Mouse (Mus musculus): ENCODE results near the gene Ccndbp1. TPM values are rescaled to one million over a fixed set of nuclear protein-coding genes. Genes with fewer than 3 reads are reported as not detected.
"Not testable (repeated sequence)": the region's sequence is repeated elsewhere in the genome, so short reads cannot be mapped to it uniquely, and the experiment has no call there.

The Ccndbp1 gene
- total RNA-seq, 1 experiment from 2014 or later = 51.3 TPM

DNA sequence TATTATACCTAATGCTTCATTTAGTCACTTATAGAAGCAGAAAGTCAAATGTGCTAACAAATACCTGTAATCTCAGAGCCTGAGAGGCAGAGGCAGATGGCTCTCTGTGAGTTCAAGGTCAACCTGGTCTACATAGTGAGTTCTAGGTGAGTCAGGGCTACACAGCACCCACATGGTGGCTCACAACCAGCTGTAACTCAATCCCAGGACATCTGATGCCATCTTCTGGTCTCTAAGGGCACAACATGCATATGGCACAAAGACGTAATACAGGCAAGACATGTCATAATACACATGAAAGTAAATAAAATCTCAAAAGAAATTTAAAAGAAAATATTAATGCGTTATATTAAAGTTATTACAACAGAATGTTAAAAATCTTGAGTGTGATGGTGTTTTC lies 4.6 kb upstream of the Ccndbp1 start:
- no peak for DNase-seq

DNA sequence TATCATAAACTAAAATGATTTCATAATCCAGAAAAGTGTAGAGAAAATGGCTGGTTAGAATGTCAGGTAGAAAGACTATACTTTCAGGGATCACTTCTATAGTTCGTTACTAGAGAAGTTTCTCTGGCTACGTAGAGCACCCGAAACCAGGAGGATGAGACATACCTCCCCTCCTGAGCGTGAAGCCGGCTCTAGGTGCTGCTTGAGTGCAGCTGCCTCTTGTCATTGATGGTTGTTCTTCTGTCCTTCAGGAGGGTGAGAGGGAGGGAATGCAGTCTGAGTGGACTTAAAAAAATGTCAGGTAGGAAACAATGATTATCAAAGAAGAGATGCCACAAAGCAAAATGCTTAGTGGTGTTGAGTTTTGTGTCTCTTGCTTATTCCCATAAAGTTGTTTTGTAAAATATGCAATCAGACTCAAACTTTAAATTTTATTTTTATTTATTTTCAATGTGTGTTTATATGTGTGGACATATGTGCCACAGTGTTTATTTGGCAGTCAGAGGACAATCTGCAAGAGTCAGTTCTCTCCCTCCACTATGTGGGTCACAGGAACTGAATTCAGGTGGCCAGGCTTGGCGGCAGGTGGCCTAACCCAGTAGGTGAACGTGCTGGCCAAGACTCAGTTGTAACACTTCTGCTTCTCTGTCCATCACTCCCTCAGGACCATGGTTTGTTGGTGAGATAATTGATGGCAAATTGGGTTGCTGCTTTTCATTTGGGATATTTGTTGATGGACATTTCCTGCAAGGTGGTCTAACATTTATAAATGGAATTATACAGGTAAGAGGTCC lies 4.0 kb upstream of the Ccndbp1 start:
- no peak for DNase-seq

DNA sequence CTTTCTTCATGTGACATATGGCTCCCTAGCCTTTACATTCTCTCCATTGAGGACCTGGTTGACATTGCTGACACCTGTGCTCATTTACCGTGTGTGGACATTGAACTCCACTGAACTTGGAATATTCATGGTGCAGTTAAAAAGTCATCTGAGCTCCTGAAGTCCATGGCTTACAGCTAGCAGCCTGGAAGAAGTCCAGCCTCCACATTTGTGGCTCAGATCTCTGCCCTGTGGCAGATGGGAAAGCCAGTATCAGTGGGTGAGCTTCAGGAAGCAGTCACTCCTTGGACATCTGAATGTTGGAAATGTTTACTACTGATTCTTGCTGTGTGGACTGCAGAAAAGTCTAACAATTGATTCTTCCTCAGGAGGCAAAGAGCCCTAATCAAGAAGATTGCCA lies 1.2 kb upstream of the Ccndbp1 start:
- no peak for DNase-seq

DNA sequence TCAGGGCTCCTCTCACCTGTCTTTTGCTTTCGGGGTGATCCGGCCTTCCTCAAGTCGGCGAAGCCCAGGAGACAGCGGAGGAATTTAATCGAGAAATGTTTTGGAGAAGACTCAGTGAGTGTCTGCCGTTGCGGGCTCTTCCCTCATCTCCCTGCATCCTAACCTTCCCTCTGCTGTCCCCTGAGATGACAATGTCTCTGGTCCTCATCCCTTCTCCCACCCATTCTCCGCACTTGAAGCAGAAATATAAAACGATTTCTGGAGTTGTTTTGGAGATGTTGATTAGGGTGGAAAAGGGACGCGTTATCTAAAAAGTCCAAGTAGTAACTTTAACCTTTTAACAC lies 433 bp downstream of the Ccndbp1 start:
- DNase-seq = no peak

DNA sequence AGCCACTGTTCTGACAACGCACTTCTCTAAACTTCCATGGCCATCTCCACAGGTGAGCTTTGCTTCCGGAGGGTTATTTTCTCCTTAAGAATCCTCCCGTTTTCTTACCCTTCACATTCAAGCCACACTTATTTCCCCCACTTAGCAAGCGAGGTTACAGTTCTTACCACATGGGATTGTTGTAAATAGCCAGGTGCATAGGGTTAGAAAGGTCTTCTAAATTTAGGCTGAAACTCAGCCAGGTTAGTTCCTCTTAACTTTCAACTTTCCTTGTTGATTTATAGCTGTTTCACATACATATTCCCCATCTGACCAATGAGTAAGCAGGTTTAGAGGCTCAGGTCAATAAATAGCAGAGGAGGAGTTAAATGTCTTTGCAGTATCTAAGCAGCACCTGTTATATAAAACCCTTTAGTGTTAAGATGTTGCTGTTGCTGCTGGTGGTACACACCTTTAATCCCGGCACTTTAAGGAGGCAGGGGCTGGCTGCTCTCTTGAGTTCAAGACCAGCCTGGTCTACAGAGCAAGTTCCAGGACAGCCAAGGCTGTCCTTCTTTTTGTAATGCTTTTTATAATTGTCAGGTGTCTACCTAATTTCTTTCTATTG lies 971 bp downstream of the Ccndbp1 start:
- DNase-seq = no peak

DNA sequence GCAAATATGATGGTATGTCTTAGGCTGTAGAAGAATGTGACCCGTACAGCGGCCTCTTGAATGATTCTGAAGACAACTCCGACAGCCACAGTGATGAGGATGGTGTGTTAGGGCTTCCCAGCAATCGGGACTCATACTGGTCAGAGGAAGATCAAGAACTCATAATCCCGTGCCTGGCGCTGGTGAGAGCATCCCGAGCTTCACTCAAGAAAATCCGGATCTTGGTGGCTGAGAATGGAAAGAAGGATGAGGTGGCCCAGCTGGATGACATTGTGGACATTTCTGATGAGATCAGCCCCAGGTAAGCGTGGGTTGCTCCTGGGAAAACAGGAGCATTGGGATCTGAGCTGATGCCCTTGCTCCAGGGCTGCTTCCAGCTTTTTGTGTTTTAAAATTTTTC lies 4.5 kb downstream of the Ccndbp1 start:
- no peak for DNase-seq

DNA sequence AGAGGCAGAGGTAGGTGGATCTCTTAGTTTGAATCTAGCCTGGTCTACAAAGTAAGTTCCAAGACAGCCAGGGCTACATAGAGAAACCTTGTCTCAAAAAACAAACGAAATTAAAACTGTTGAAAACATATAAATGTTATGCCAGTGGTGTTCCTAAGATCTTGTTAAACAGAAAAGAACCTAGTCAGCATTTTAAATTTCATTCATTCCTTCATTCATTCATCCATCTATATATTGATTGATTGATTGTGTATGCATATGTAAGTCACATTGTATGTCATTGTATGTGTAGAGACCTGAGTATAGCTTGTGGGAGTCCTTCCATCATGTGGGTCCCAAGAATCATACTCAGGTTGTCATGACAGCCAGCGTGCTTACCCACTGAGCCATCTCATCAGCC lies 7.3 kb downstream of the Ccndbp1 start:
- no peak for DNase-seq

DNA sequence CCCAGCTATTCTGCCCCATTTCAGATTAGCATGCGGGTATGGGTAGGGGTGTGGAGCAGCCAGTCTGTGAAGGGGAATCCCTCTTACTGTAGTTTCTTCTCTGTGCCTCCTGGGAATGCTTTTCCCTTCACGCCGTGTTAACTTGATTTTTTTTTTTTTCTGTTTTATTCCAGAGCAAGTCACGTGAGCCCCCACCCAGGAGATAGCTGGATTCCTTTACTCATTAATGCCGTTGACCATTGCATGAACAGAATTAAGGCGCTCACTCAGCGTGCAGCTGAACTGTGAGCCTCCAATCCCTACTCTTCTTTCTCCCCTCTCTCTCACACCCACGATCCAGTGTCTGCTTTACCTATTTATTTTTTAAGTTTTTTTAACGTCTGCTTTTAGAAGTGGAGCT lies 8.0 kb downstream of the Ccndbp1 start:
- DNase-seq = no peak

DNA sequence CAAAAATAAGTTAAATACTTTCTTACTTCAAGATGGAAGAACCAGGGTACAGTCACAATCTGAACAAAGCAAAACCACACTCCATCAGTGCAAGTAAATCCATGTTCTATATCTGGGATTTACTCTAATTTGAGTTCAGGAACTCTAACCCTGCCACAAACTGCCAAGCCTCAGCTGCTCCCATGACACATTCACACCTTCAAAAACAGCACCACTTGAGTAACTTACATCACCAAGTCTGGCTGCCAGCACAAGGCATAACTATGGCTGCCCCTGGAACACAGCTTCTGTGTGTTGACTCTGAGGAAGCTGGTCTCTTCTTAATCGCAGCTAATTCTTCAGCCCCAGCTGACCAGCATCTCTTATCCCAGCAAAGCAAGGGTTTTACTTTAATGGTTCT lies 8.9 kb downstream of the Ccndbp1 start:
- no peak for DNase-seq

DNA sequence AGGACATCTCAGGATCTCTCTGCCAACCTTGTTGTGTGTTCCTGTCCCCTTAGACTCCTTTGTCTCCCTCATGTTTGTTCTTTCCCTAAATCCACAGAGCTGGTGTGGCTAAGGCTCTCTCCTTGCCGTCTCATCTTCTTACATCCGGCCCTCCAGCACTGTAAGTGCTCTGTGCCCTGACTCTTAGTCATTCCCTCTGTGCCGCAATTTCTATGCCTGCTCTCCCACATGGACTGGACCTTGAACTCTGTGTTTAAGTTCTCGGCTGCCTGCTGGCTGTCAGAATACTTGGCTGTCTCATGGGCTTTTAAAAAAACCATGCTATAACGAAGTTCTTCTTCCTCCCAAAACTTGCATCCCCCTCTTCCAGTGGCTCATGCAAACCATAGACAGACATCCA lies 14.7 kb downstream of the Ccndbp1 start:
- no peak for DNase-seq

DNA sequence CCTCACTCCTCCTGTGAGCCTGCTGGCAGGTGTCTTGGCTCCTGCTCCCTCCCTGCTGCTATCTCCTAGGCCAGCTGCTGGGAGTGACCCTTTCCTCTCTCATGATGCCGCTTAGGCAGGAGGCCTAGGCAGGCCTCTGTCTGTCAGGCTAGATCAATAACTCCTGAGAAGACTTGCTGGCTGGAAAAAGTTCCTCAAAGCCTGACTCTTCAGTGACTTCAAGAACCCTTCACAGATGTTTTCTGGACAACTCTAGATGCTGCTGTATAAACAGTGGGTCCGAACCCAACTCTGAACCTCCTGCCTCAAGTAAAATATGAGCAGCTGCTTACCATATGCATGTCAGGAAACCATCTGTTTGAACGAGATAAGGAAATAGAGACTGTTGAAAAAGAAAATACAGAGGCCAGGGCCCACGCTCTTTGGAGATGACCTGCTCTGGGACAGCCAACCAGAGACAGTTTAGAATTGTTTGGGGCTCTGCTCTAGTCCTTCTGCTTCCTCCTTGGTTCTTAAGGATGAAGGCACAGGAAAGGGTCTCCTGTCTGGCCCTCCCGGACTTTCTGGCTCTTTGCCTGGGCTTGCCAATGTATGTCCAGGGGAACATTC lies 28.6 kb downstream of the Ccndbp1 start, which contains the start of gene Epb42:
TSS of gene Epb42 (minus strand) at position 340 of the 609 bp plus-strand sequence.
- DNase-seq = no peak

DNA sequence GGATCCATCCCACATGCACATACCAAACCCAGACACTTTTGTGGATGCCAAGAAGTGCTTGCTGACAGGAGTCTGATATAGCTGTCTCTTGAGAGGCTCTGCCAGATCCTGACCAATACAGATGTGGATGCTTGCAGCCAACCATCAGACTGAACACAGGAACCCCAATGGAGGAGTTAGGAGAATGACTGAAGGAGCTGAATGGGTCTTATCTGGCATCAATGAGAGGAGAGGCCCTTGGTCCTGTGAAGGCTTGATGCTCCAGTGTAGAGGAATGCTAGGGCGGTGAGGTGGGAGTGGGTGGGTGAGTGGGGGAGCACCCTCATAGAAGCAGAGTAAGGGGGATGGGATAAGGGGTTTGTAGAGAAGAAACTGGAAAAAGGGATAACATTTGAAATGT lies 30.6 kb downstream of the Ccndbp1 start:
- DNase-seq = not testable (repeated sequence)

DNA sequence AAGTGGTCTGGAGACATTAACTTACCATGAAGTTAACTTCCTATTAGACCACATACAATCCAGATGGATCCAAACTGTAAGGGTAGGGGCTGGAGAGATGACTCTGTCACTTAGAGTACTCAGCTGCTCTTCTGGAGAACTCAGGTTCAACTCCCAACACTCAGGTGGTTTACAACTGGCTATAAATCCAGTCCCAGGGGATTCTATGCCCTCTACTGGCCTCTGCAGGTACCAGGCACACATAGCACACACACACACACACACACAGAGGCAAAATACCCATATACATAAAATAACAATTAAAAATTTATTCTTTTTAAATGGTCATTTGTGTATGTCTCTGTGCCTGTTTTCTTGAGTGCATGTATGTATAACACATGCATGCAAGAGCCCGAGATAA lies 31.2 kb downstream of the Ccndbp1 start:
- DNase-seq = no peak

DNA sequence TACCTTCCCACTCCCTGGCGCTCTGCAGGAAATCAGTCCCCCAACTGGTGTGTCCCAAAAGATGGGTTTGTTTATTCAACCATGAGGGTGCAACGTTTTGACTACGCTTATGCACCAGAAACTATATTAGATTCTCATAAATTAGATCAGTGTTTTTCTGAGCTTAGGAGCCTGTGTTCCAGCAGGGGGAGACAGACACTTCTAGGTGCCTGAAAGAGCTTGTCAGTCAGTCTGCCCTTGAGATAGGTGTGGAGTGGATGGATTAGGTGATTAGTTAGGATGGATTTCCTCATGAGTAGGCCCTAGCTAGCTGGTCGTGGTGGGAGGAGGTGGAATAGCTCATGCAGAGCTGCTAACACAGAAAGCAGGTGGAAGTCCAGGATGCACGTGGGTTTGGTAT lies 32.9 kb downstream of the Ccndbp1 start:
- no peak for DNase-seq

DNA sequence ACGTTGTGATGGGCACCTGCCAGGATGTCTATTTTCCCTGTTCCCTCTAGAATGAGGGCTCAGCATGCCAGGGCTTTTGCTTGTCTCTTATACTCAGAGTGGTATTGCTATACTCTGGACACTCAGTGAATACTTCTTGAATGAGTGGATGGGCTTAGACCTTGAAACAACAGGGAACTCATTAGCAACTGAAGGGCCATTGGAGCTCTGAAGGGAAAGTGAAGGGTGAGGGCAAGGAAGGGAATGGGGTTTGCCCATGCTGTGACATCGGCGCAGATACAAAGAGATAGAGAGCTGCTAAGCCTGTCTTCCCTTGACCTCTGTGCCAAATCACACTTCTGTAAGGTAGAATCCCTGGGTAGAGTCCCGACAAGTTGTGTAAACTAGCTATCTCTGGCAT lies 37.5 kb downstream of the Ccndbp1 start:
- DNase-seq = no peak

DNA sequence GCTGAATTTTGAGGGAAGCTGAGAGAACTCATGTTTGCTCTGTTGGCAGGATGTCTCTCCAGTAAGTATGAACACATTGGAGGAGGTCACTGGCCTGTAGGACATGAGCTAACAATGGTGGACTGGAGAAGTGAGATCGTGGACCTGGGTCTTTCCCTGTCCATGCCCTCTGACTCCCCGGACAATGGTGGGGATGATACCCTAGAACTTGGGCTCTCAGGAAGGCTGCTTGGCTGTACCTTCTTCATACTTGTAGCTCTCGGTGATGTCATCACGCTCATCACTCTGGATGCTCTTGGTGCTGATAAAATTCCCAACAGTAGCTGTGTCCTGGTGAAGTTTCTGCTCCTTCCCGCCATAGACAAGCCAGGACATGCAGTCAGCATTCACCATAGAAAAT lies 44.0 kb downstream of the Ccndbp1 start:
- DNase-seq = no peak

DNA sequence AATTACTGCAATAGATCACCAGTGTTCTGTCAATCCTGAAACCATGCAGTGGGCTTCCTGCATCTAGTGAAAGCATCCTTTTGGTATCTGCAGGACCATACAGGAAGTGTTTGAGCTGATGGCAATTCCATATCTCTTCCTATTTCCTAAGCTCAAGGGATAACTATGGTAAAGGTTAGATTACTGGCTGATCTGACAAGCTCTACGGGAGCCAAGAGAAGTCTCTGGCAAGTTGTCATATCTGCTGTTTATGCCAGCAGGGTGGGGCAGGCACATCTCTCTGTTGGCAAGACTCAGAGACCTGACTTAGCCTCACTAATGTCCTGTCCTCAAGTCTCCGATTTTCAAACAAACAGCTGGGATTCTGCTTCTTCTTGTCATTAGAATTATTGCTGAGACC lies 45.9 kb downstream of the Ccndbp1 start:
- DNase-seq = no peak

DNA sequence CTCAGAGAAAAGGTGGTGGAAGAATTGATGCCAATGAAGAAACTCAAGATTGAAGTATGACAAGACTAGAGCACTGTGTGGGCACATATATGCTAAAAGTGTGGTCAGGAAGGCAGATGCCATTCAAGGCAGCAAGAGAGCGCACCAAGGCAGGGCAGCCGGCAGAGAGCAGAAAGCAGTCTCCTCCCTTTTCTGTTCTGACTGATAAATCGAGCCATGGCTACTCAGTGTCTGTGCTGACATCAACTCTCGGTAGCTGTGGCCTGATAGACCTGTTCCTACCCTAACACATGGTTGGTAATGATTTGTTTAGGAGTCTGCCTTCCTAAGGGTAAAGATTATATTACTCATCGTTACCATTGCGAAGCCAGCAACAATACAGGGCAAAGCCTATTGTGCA lies 47.7 kb downstream of the Ccndbp1 start:
- DNase-seq = no peak

DNA sequence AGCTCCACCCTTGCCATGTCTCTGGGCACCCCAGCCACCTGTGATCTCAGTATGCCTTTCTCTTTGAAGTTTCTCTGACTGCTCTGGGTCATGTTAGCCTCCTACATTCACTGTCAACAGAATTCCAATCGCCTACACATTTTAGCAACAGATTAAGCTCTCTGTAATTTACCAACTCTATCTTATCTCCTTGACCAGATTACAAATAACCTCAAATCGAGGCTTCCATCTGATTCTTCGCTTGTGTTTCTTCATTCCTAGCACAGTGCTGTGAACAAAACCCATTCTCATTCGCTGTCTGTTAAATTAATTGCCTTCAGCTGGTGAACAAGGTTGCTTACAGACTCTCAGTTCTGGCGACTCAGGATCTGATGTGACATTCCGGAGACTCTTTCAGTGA lies 49.8 kb downstream of the Ccndbp1 start:
- no peak for DNase-seq

DNA sequence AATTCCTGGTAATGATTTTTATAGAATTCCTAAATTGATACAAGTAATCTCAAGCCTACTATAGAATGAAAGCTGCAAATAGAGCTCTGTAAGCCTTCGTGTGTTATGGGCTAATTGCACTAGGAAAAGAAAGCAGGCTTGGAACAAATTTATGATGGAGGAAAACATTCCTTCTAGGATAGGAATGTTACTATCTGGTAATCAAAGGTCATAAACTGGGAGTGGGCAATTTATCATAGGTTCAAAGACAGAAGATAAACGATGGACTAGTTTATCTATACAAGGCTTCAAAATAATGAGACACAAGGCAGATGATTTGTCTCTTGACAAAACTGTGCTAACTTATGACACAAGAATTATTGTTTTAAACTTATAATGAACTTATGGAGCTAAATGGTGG lies 53.1 kb downstream of the Ccndbp1 start:
- DNase-seq = no peak
